Mouse (Mus musculus) kidney, embryonic 14.5 days (tissue): ENCODE measurements around the gene Gm7534. TPM values are rescaled to one million over a fixed set of nuclear protein-coding genes. Genes with fewer than 3 reads are reported as not detected.
"Not testable (repeated sequence)": the region's sequence is repeated elsewhere in the genome, so short reads cannot be mapped to it uniquely, and the experiment has no call there.

Experiments used
- ATAC-seq: fragments of 200-750 bp; cut with Nextera tagmentation; 2 replicates; pipeline ENCODE4 v1.8.0; 2017; ENCODE audit warnings: moderate number of reproducible peaks, mild to moderate bottlenecking, moderate TSS enrichment, moderate library complexity; ENCODE audit not compliant: low FRiP score, low TSS enrichment
- H3K27ac ChIP-seq: fragments of 300-500 bp; sonication (generic); 2 replicates; pipeline ENCODE4 v1.5.1; 2014; ENCODE audit warnings: low read depth, mild to moderate bottlenecking, low read length, moderate library complexity, mixed read lengths
- H3K27me3 ChIP-seq: fragments of 300-500 bp; sonication (generic); 2 replicates; pipeline ENCODE4 v1.6.1; 2014; ENCODE audit warnings: mild to moderate bottlenecking, low read length; ENCODE audit not compliant: control insufficient read depth, insufficient read depth
- H3K36me3 ChIP-seq: fragments of 300-500 bp; sonication (generic); 2 replicates; pipeline ENCODE4 v1.6.1; 2014; ENCODE audit warnings: low read length, mixed read lengths; ENCODE audit not compliant: control insufficient read depth, insufficient read depth
- H3K4me1 ChIP-seq: fragments of 300-500 bp; sonication (generic); 2 replicates; pipeline ENCODE4 v1.6.1; 2014; ENCODE audit warnings: low read length, mixed read lengths; ENCODE audit not compliant: control insufficient read depth, insufficient read depth
- H3K4me2 ChIP-seq: fragments of 300-500 bp; sonication (generic); replicated peaks from 2 replicates; pipeline ENCODE4 v1.6.1; 2014; ENCODE audit warnings: low read depth, mild to moderate bottlenecking, low read length
- H3K4me3 ChIP-seq: fragments of 300-500 bp; sonication (generic); 2 replicates; pipeline ENCODE4 v1.5.1; 2014; ENCODE audit warnings: mild to moderate bottlenecking, low read length
- H3K9ac ChIP-seq: fragments of 300-500 bp; sonication (generic); 2 replicates; pipeline ENCODE4 v1.6.1; 2014; ENCODE audit warnings: low read depth, mild to moderate bottlenecking, low read length, moderate library complexity
- H3K9me3 ChIP-seq: fragments of 300-500 bp; sonication (generic); 2 replicates; pipeline ENCODE4 v1.6.1; 2016; ENCODE audit warnings: low read length; ENCODE audit not compliant: control insufficient read depth
- WGBS: fragments of 180-500 bp; shearing (Covaris S2); extraction: QIAGEN DNeasy Blood & Tissue Kit; methylation state at CpG from one replicate; pipeline ENCODE4 v1.1.7; 2014; 5-methylcytosine and 5-hydroxymethylcytosine counted together
- polyA plus RNA-seq: library from polyadenylated mRNA; unstranded; fragments of >200 nt; fragmentation: Nextera tagmentation; extraction: Ambion mirVana; gene quantifications from 2 replicates; pipeline ENCODE4 v1.2.1, GENCODE M21; 2014

The Gm7534 gene
- polyA plus RNA-seq, 1 experiment from 2014 or later: 0.50 TPM

GRCm38 (mm10) chr4:134181112-134181511 lies 21.7 kb downstream of the Gm7534 start:
- no peak overlapping the region for H3K4me2 ChIP-seq
- H3K36me3 ChIP-seq: no peaks in the 10 kb centered on the region
- no peaks in the 10 kb centered on the region for H3K9me3 ChIP-seq
- peaks cover 4% of the 10 kb centered on the region; the same call in 1 of the 2 replicates for H3K4me1 ChIP-seq
- H3K27me3 ChIP-seq: no peaks in the 10 kb centered on the region
- no peak overlapping the region for H3K4me3 ChIP-seq
- no peak overlapping the region for H3K27ac ChIP-seq
- H3K9ac ChIP-seq: no peak overlapping the region
- WGBS: 88% methylated on average over 1 of the region's 1 CpGs
- no peak for ATAC-seq

DNA sequence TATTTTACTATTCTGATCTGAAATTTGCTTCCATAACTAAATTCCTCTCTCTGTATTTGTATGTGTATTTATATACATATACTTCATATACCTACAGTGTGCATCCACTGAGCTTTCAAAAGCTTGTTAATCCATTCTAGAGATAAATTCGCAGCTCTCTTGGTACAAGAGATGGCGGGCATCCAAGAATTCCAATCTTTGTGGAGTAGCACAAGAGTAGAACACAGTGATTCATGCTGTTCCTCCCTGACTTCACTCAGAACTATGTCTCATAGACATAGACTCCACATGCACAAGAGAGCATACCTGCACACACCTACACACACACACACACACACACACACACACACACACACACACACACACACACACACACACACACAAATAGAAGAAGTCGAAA lies 30.4 kb downstream of the Gm7534 start:
- no peaks in the 10 kb centered on the region for H3K9me3 ChIP-seq
- H3K4me3 ChIP-seq: no peak overlapping the region
- no peaks in the 10 kb centered on the region for H3K4me1 ChIP-seq
- H3K9ac ChIP-seq: no peak overlapping the region
- H3K4me2 ChIP-seq: no peak overlapping the region
- no peak for ATAC-seq
- H3K27me3 ChIP-seq: no peaks in the 10 kb centered on the region
- WGBS: 92% methylated on average over 3 of the region's 3 CpGs
- peaks cover 9% of the 10 kb centered on the region for H3K36me3 ChIP-seq
- no peak overlapping the region for H3K27ac ChIP-seq

DNA sequence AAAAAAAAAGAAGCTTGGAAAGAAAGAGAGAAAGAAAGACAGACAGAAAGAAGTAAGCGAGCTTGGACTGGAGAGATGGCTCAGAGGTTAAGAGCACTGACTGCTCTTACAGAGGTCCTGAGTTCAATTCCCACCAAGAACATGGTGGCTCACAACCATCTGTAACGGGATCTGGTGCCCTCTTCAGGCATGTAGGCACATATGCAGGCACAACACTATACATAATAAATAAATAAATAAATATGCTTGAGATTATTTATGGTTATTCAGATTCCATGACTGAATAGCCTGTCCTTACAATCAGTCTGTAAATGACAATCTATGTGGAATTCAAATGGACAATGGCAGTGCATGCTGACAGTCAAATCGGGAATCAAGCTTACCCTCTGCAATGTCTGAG lies 35.9 kb downstream of the Gm7534 start:
- Histone ChIP-seq H3K27ac (no peak overlapping the region), H3K4me3 (no peak overlapping the region), H3K9ac (no peak overlapping the region), H3K27me3 (no peaks in the 10 kb centered on the region), H3K36me3 (peaks cover 6% of the 10 kb centered on the region), H3K4me1 (no peaks in the 10 kb centered on the region), H3K9me3 (no peaks in the 10 kb centered on the region), H3K4me2 (no peak overlapping the region)
- 95% methylated on average over 3 of the region's 3 CpGs for WGBS
- ATAC-seq: no peak

DNA sequence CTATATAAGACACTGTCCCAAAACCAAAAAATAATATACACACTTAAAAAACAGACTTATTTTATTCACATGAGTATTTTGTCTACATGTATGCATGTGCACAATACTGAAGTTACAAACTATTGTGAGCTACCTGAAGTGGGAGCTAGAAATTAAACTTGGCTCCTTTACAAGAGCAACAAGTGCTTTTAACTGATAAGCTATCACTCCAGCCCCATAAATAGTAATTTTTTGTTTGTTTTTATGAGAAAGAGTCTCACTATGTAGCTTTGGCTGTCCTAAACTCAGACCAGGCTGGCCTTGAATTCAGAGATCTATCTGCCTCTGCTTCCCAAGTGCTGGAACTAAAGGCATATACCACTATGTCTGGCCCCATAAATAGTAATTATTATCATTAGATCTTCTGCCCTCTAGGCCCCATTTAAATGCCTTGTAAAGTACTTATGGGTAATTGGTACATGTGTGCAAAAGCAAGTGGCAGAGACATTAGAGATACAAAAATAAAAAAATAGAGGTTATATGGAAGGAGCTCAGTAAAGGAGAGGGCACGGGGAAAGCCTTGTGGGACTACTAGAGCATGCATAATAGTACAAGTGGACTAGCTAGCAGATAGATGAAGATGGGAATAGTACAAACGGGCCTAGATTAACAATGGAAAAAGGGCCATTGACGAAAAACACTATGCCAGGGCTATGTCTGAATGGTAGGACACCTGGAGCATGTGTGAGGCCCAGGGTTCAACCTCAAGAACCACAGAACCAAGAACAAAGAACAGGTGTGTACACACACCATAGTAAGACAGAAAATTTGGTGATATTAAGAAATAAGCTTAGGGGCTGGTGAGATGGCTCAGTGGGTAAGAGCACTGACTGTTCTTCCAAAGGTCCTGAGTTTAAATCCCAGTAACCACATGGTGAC lies 37.0 kb downstream of the Gm7534 start:
- no peaks in the 10 kb centered on the region for H3K27me3 ChIP-seq
- no peaks in the 10 kb centered on the region for H3K9me3 ChIP-seq
- 79% methylated on average over 3 of the region's 3 CpGs for WGBS
- no peak for ATAC-seq
- H3K4me3 ChIP-seq: no peak overlapping the region
- H3K9ac ChIP-seq: no peak overlapping the region
- H3K27ac ChIP-seq: no peak overlapping the region
- no peaks in the 10 kb centered on the region for H3K4me1 ChIP-seq
- H3K36me3 ChIP-seq: peaks cover 4% of the 10 kb centered on the region
- H3K4me2 ChIP-seq: no peak overlapping the region

DNA sequence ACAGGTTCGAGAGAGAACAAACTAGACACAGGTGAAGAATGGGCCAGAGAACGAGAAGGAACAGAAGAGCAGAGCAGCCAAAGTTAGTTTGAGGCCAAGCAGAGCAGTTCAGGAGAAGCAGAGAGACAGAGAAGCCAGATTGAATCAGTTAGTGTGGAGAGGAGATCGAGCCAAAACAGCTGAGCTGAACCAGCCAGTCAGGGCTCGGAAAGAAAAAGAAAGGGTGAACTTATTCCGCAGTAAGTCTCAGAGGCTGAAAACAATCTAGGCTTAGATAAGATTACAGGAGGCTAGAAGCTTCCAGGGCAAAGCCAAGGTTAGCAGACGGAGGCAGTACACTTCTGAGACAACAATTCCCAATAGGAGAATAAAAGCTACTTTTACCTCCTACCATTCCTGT lies 37.8 kb downstream of the Gm7534 start:
- H3K4me3 ChIP-seq: no peak overlapping the region
- no peaks in the 10 kb centered on the region for H3K27me3 ChIP-seq
- WGBS: 80% methylated on average over 6 of the region's 6 CpGs
- ATAC-seq: no peak
- H3K36me3 ChIP-seq: no peaks in the 10 kb centered on the region; the same call in 1 of the 2 replicates
- no peak overlapping the region for H3K27ac ChIP-seq
- no peak overlapping the region for H3K9ac ChIP-seq
- H3K4me1 ChIP-seq: no peaks in the 10 kb centered on the region
- H3K4me2 ChIP-seq: no peak overlapping the region
- H3K9me3 ChIP-seq: no peaks in the 10 kb centered on the region

DNA sequence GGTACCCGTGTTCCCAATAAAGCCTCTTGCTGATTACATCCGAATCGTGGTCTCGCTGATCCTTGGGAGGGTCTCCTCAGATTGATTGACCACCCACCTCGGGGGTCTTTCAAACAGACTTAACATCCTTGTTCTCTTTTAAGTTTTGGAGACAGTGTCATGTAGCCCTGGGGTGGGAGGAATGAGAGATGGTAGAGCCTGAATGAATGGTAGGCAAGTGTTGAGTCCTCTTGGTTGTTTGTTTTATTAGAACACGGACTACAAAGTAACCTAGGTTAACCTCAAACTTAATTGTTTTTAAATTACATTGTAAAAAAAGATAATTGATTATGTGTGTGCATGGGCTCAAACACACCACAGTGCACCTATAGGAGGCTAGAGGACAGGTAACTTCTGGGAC lies 38.2 kb downstream of the Gm7534 start:
- H3K4me2 ChIP-seq: no peak overlapping the region
- no peaks in the 10 kb centered on the region; the same call in 1 of the 2 replicates for H3K36me3 ChIP-seq
- no peak overlapping the region for H3K4me3 ChIP-seq
- no peak for ATAC-seq
- H3K4me1 ChIP-seq: no peaks in the 10 kb centered on the region
- 80% methylated on average over 5 of the region's 6 CpGs for WGBS
- H3K9me3 ChIP-seq: no peaks in the 10 kb centered on the region
- no peak overlapping the region for H3K27ac ChIP-seq
- no peak overlapping the region for H3K9ac ChIP-seq
- H3K27me3 ChIP-seq: no peaks in the 10 kb centered on the region

DNA sequence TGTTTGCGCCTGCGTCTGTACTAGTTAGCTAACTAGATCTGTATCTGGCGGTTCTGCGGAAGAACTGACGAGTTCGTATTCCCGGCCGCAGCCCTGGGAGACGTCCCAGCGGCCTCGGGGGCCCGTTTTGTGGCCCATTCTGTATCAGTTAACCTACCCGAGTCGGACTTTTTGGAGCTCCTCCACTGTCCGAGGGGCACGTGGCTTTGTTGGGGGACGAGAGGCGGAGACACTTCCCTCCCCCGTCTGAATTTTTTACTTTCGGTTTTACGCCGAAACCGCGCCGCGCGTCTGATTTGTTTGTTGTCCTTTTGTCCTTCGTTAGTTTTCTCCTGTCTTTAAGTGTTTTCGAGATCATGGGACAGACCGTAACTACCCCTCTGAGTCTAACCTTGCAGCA lies 42.7 kb downstream of the Gm7534 start:
- H3K36me3 ChIP-seq, H3K4me1 ChIP-seq, H3K9me3 ChIP-seq, H3K27ac ChIP-seq, H3K27me3 ChIP-seq, ATAC-seq: not testable (repeated sequence)
- Histone ChIP-seq H3K9ac (peak overlapping the region; percentile 37; the same call in 1 of the 2 replicates), H3K4me3 (peak overlapping the region; percentile 44), H3K4me2 (peak overlapping the region; percentile 42)
- WGBS: 11% methylated on average over 29 of the region's 30 CpGs

- Histone ChIP-seq H3K9me3 (no peaks in the 10 kb centered on the region), H3K4me2 (no peak overlapping the region), H3K27ac (0 out of 2 replicates have a peak overlapping the region, but pooled peaks have one; percentile 24), H3K27me3 (no peaks in the 10 kb centered on the region), H3K36me3 (peaks cover 8% of the 10 kb centered on the region; the same call in 1 of the 2 replicates), H3K9ac (no peak overlapping the region), H3K4me3 (no peak overlapping the region), H3K4me1 (no peaks in the 10 kb centered on the region)
- ATAC-seq: 0 out of 2 replicates have a peak, but pooled peaks have one; percentile 32
- WGBS: 70% methylated on average over 6 of the region's 6 CpGs
These were observed 44.0 kb downstream of the Gm7534 start for GRCm38 (mm10) chr4:134158774-134159173.

- Histone ChIP-seq H3K27me3 (no peaks in the 10 kb centered on the region), H3K4me2 (no peak overlapping the region), H3K27ac (no peak overlapping the region), H3K9ac (no peak overlapping the region), H3K4me1 (no peaks in the 10 kb centered on the region), H3K9me3 (no peaks in the 10 kb centered on the region), H3K36me3 (peaks cover 18% of the 10 kb centered on the region; the same call in 1 of the 2 replicates), H3K4me3 (no peak overlapping the region)
- no peak for ATAC-seq
- 87% methylated on average over 2 of the region's 2 CpGs for WGBS
These were observed 45.2 kb downstream of the Gm7534 start for GRCm38 (mm10) chr4:134157558-134157957.
